ENCODE assay signal across 9 mouse cellular contexts in the genomic region with DNA sequence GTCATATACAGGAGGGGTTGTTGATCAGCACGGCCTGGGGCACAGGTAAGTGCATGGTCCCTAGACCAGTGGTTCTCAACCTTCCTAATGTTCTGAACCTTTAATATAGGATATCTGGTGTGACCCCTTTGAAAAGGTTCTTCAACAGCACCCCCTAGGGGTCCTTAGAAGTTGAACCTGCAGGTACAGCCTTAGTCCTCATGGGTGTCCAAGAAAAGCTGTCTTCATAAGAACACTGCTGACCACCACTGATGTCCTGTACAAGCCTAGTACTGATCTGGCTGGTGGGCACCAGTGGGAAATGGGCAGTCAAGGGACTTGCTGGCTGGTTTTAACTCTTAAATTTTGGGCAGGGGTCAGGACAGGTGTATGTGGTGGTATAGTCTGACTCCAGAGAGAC. TPM values are rescaled to one million over a fixed set of nuclear protein-coding genes. Genes with fewer than 3 reads are reported as not detected.
DNase-seq lines count a peak whose midpoint lies in the region; ATAC-seq lines count a peak whose summit lies in the region.
"Had no signal": no experiment of that assay in that cellular context is flagged by ENCODE, and none has a peak within 500 bp of the region (broad histone marks: within the 10 kb centered on the region; RNA-seq: fewer than 3 reads in every experiment).

No protein-coding gene starts in this region.

- no peak overlapping the region for H3K27ac ChIP-seq in embryonic facial prominence, embryonic 11.5 days (replicated peaks; ENCODE audit: low read depth, low read length)
- no peak overlapping the region for H3K27ac ChIP-seq in embryonic facial prominence, embryonic 10.5 days (replicated peaks)
- H3K27ac ChIP-seq in midbrain, embryonic 15.5 days = no peak overlapping the region
- H3K27ac ChIP-seq in midbrain, embryonic 16.5 days (ENCODE audit: low read length) = no peak overlapping the region
- no peak overlapping the region for H3K27ac ChIP-seq in hindbrain, embryonic 13.5 days
- H3K27ac ChIP-seq: neural tube, embryonic 13.5 days had no signal

- no peak for ATAC-seq in embryonic facial prominence, embryonic 11.5 days (replicated peaks; ENCODE audit: insufficient number of reproducible peaks, low FRiP score, low TSS enrichment, low read depth)
- ATAC-seq in midbrain, embryonic 15.5 days (replicated peaks) = 0 out of 2 replicates have a peak, but pooled peaks have one; percentile 10
- ATAC-seq in midbrain, embryonic 16.5 days = no peak
- peak; percentile 11; the same call in 1 of the 2 replicates for ATAC-seq in hindbrain, embryonic 13.5 days (ENCODE audit: low FRiP score)

- no peak overlapping the region for H3K4me3 ChIP-seq in embryonic facial prominence, embryonic 11.5 days (ENCODE audit: low read depth, low read length)
- H3K4me3 ChIP-seq in embryonic facial prominence, embryonic 10.5 days = no peak overlapping the region
- H3K4me3 ChIP-seq in midbrain, embryonic 15.5 days = no peak overlapping the region
- H3K4me3 ChIP-seq in midbrain, embryonic 16.5 days (ENCODE audit: low read depth, low read length) = no peak overlapping the region
- H3K4me3 ChIP-seq in hindbrain, embryonic 13.5 days = no peak overlapping the region
- H3K4me3 ChIP-seq: neural tube, embryonic 13.5 days had no signal

- H3K4me1 ChIP-seq in embryonic facial prominence, embryonic 11.5 days (ENCODE audit: control insufficient read depth, insufficient read depth, low read length) = peaks cover 4% of the 10 kb centered on the region; the same call in 1 of the 2 replicates
- peaks cover 27% of the 10 kb centered on the region for H3K4me1 ChIP-seq in embryonic facial prominence, embryonic 10.5 days
- H3K4me1 ChIP-seq in midbrain, embryonic 15.5 days = peaks cover 17% of the 10 kb centered on the region
- peaks cover 13% of the 10 kb centered on the region for H3K4me1 ChIP-seq in midbrain, embryonic 16.5 days (ENCODE audit: control insufficient read depth, insufficient read depth, low read length)
- peaks cover 31% of the 10 kb centered on the region for H3K4me1 ChIP-seq in hindbrain, embryonic 13.5 days (replicated peaks)

- DNase-seq in embryonic facial prominence, embryonic 11.5 days (ENCODE audit: low spot score) = peak; percentile 33
- no peak for DNase-seq in embryonic facial prominence, embryonic 10.5 days (ENCODE audit: low spot score)
- peak; percentile 60 for DNase-seq in splenic B cell, adult 2 months (ENCODE audit: low read depth, low spot score)
- DNase-seq in adrenal gland, adult 18-20 months (ENCODE audit: low spot score in 2 of 2) = no peak
- DNase-seq in cerebellum, adult 8-10 months = no peak

- H3K9me3 ChIP-seq in embryonic facial prominence, embryonic 11.5 days (replicated peaks; ENCODE audit: control insufficient read depth, low read length) = no peaks in the 10 kb centered on the region
- H3K9me3 ChIP-seq in embryonic facial prominence, embryonic 10.5 days = no peaks in the 10 kb centered on the region
- H3K9me3 ChIP-seq in midbrain, embryonic 15.5 days = no peaks in the 10 kb centered on the region
- H3K9me3 ChIP-seq in midbrain, embryonic 16.5 days (replicated peaks; ENCODE audit: control insufficient read depth, low read length, poor library complexity, severe bottlenecking) = no peaks in the 10 kb centered on the region
- no peaks in the 10 kb centered on the region for H3K9me3 ChIP-seq in hindbrain, embryonic 13.5 days
- H3K9me3 ChIP-seq: neural tube, embryonic 13.5 days had no signal

- H3K36me3 ChIP-seq in embryonic facial prominence, embryonic 11.5 days (replicated peaks; ENCODE audit: control insufficient read depth, insufficient read depth, low read depth, low read length) = peaks cover 8% of the 10 kb centered on the region
- peaks cover 59% of the 10 kb centered on the region for H3K36me3 ChIP-seq in embryonic facial prominence, embryonic 10.5 days (replicated peaks)
- peaks cover 22% of the 10 kb centered on the region for H3K36me3 ChIP-seq in midbrain, embryonic 15.5 days (replicated peaks)
- H3K36me3 ChIP-seq in midbrain, embryonic 16.5 days (ENCODE audit: control insufficient read depth, insufficient read depth, low read length) = peaks cover 16% of the 10 kb centered on the region; the same call in 1 of the 2 replicates
- peaks cover 38% of the 10 kb centered on the region for H3K36me3 ChIP-seq in hindbrain, embryonic 13.5 days
- H3K36me3 ChIP-seq in splenic B cell, adult 2 months (ENCODE audit: control insufficient read depth, insufficient read depth, low read length, poor library complexity, severe bottlenecking) = peaks cover 7% of the 10 kb centered on the region

- H3K9ac ChIP-seq in embryonic facial prominence, embryonic 11.5 days (replicated peaks; ENCODE audit: low read length) = no peak overlapping the region
- H3K9ac ChIP-seq in midbrain, embryonic 15.5 days = no peak overlapping the region
- H3K9ac ChIP-seq in midbrain, embryonic 16.5 days (ENCODE audit: low read depth, low read length) = no peak overlapping the region
- H3K9ac ChIP-seq in hindbrain, embryonic 13.5 days = no peak overlapping the region
- H3K9ac ChIP-seq: neural tube, embryonic 13.5 days had no signal

- 86% methylated on average over 1 of the region's 1 CpGs for WGBS in embryonic facial prominence, embryonic 11.5 days
- WGBS in embryonic facial prominence, embryonic 10.5 days = 72% methylated on average over 1 of the region's 1 CpGs
- 89% methylated on average over 1 of the region's 1 CpGs for WGBS in midbrain, embryonic 15.5 days
- 86% methylated on average over 1 of the region's 1 CpGs for WGBS in midbrain, embryonic 16.5 days
- WGBS in hindbrain, embryonic 13.5 days = 89% methylated on average over 1 of the region's 1 CpGs

- H3K4me2 ChIP-seq in embryonic facial prominence, embryonic 11.5 days (ENCODE audit: low read depth, low read length) = no peak overlapping the region
- no peak overlapping the region for H3K4me2 ChIP-seq in midbrain, embryonic 15.5 days
- no peak overlapping the region for H3K4me2 ChIP-seq in midbrain, embryonic 16.5 days (ENCODE audit: low read length)
- no peak overlapping the region for H3K4me2 ChIP-seq in hindbrain, embryonic 13.5 days
- H3K4me2 ChIP-seq: neural tube, embryonic 13.5 days had no signal

- H3K27me3 ChIP-seq in embryonic facial prominence, embryonic 11.5 days (ENCODE audit: control insufficient read depth, insufficient read depth, low read length) = peaks cover 20% of the 10 kb centered on the region
- H3K27me3 ChIP-seq in embryonic facial prominence, embryonic 10.5 days (replicated peaks; ENCODE audit: low read depth, poor library complexity, severe bottlenecking) = peaks cover 38% of the 10 kb centered on the region
- peaks cover 16% of the 10 kb centered on the region for H3K27me3 ChIP-seq in midbrain, embryonic 15.5 days (replicated peaks)
- peaks cover 8% of the 10 kb centered on the region; the same call in 1 of the 2 replicates for H3K27me3 ChIP-seq in midbrain, embryonic 16.5 days (ENCODE audit: control insufficient read depth, insufficient read depth, low read depth, low read length)
- peaks cover 26% of the 10 kb centered on the region for H3K27me3 ChIP-seq in hindbrain, embryonic 13.5 days
- no peaks in the 10 kb centered on the region for H3K27me3 ChIP-seq in splenic B cell, adult 2 months (ENCODE audit: control insufficient read depth, insufficient read depth, low read length, poor library complexity, severe bottlenecking)

RNA-seq across cellular contexts. Expression of gene Hcn2, which starts 4.4 kb away (rescaled TPM):
- polyA plus RNA-seq in embryonic facial prominence, embryonic 11.5 days (2014; fragmentation: Nextera tagmentation; extraction: Ambion mirVana) = 0.14 and 0.21 TPM in 2 replicates
- polyA plus RNA-seq in embryonic facial prominence, embryonic 10.5 days (2016; fragmentation: Nextera tagmentation; extraction: Ambion mirVana) = 0.04 TPM in 1 of 2 replicates, not detected in the other
- polyA plus RNA-seq in midbrain, embryonic 15.5 days (2015; fragmentation: Nextera tagmentation; extraction: Ambion mirVana) = 1.3 and 1.7 TPM in 2 replicates
- polyA plus RNA-seq in midbrain, embryonic 16.5 days (2015; fragmentation: Nextera tagmentation; extraction: Ambion mirVana) = 0.87 and 0.89 TPM in 2 replicates
- 0.43 and 0.64 TPM in 2 replicates for polyA plus RNA-seq in hindbrain, embryonic 13.5 days (2015; fragmentation: Nextera tagmentation; extraction: Ambion mirVana)
- 1 to 10 TPM; 6.1 to 9.4 TPM for total RNA-seq in adrenal gland, adult 18-20 months (2021)

RNA-seq across cellular contexts. Expression of gene Bsg, which starts 7.7 kb away (rescaled TPM):
- 630 and 667 TPM in 2 replicates for polyA plus RNA-seq in embryonic facial prominence, embryonic 11.5 days (2014; fragmentation: Nextera tagmentation; extraction: Ambion mirVana)
- polyA plus RNA-seq in embryonic facial prominence, embryonic 10.5 days (2016; fragmentation: Nextera tagmentation; extraction: Ambion mirVana) = 591 and 608 TPM in 2 replicates
- polyA plus RNA-seq in midbrain, embryonic 15.5 days (2015; fragmentation: Nextera tagmentation; extraction: Ambion mirVana) = 819 and 876 TPM in 2 replicates
- polyA plus RNA-seq in midbrain, embryonic 16.5 days (2015; fragmentation: Nextera tagmentation; extraction: Ambion mirVana) = 844 and 915 TPM in 2 replicates
- 690 and 717 TPM in 2 replicates for polyA plus RNA-seq in hindbrain, embryonic 13.5 days (2015; fragmentation: Nextera tagmentation; extraction: Ambion mirVana)
- total RNA-seq in adrenal gland, adult 18-20 months (2021) = 100 to 1,000 TPM; 618 to 637 TPM

RNA-seq across cellular contexts. Expression of gene Gzmm, which starts 23.2 kb away (rescaled TPM):
- polyA plus RNA-seq in embryonic facial prominence, embryonic 11.5 days (2014; fragmentation: Nextera tagmentation; extraction: Ambion mirVana) = 0.77 TPM in 1 of 2 replicates, not detected in the other
- polyA plus RNA-seq in embryonic facial prominence, embryonic 10.5 days (2016; fragmentation: Nextera tagmentation; extraction: Ambion mirVana) = 0.88 and 1.5 TPM in 2 replicates
- polyA plus RNA-seq in midbrain, embryonic 15.5 days (2015; fragmentation: Nextera tagmentation; extraction: Ambion mirVana) = 1.7 and 2.2 TPM in 2 replicates
- 1.6 and 1.8 TPM in 2 replicates for polyA plus RNA-seq in midbrain, embryonic 16.5 days (2015; fragmentation: Nextera tagmentation; extraction: Ambion mirVana)
- polyA plus RNA-seq in hindbrain, embryonic 13.5 days (2015; fragmentation: Nextera tagmentation; extraction: Ambion mirVana) = 1.1 and 1.4 TPM in 2 replicates
- total RNA-seq in adrenal gland, adult 18-20 months (2021) = 1 to 10 TPM; 1.2 to 1.3 TPM

RNA-seq across cellular contexts. Expression of gene Cdc34, which starts 30.0 kb away (rescaled TPM):
- polyA plus RNA-seq in embryonic facial prominence, embryonic 11.5 days (2014; fragmentation: Nextera tagmentation; extraction: Ambion mirVana) = 150 and 157 TPM in 2 replicates
- 240 and 250 TPM in 2 replicates for polyA plus RNA-seq in embryonic facial prominence, embryonic 10.5 days (2016; fragmentation: Nextera tagmentation; extraction: Ambion mirVana)
- 88.8 and 91.6 TPM in 2 replicates for polyA plus RNA-seq in midbrain, embryonic 15.5 days (2015; fragmentation: Nextera tagmentation; extraction: Ambion mirVana)
- polyA plus RNA-seq in midbrain, embryonic 16.5 days (2015; fragmentation: Nextera tagmentation; extraction: Ambion mirVana) = 73.1 and 81.9 TPM in 2 replicates
- polyA plus RNA-seq in hindbrain, embryonic 13.5 days (2015; fragmentation: Nextera tagmentation; extraction: Ambion mirVana) = 92.7 and 100 TPM in 2 replicates
- total RNA-seq in adrenal gland, adult 18-20 months (2021) = 100 to 1,000 TPM in 1 of 2 experiments, 10 to 100 TPM in 1; 87.6 to 120 TPM

RNA-seq across cellular contexts. Expression of gene Polrmt, which starts 34.4 kb away (rescaled TPM):
- 30.5 and 35.6 TPM in 2 replicates for polyA plus RNA-seq in embryonic facial prominence, embryonic 11.5 days (2014; fragmentation: Nextera tagmentation; extraction: Ambion mirVana)
- polyA plus RNA-seq in embryonic facial prominence, embryonic 10.5 days (2016; fragmentation: Nextera tagmentation; extraction: Ambion mirVana) = 52.8 and 54.3 TPM in 2 replicates
- polyA plus RNA-seq in midbrain, embryonic 15.5 days (2015; fragmentation: Nextera tagmentation; extraction: Ambion mirVana) = 48.3 and 50.6 TPM in 2 replicates
- 45.3 and 45.9 TPM in 2 replicates for polyA plus RNA-seq in midbrain, embryonic 16.5 days (2015; fragmentation: Nextera tagmentation; extraction: Ambion mirVana)
- 37.1 and 42.4 TPM in 2 replicates for polyA plus RNA-seq in hindbrain, embryonic 13.5 days (2015; fragmentation: Nextera tagmentation; extraction: Ambion mirVana)
- total RNA-seq in adrenal gland, adult 18-20 months (2021) = 10 to 100 TPM; 53.0 to 59.0 TPM

Comparison
In these comparisons a context has a peak if more than half of its experiments do, and no peak if none do; other contexts are left out.
1. ATAC-seq: peak in midbrain, embryonic 15.5 days (single experiment) and hindbrain, embryonic 13.5 days (single experiment); none in embryonic facial prominence, embryonic 11.5 days (single experiment) and midbrain, embryonic 16.5 days (single experiment).
2. DNase-seq: peak in embryonic facial prominence, embryonic 11.5 days (single experiment) and splenic B cell, adult 2 months (single experiment); none in embryonic facial prominence, embryonic 10.5 days (single experiment), adrenal gland, adult 18-20 months (0 of 2) and cerebellum, adult 8-10 months (single experiment).